Mouse (Mus musculus) layer of hippocampus, adult 2 months (tissue): ENCODE results near the gene Lrriq4. TPM values are rescaled to one million over a fixed set of nuclear protein-coding genes. Genes with fewer than 3 reads are reported as not detected.

ENCODE experiments used
- DNase-seq, 2 experiments: peaks; one replicate each; pipeline ENCODE4 v3.0.0; 2022; ENCODE audit warnings: low spot score in 2 of 2
- H3K27ac ChIP-seq: fragments of 200-600 bp; 2 replicates; pipeline ENCODE4 v1.8.1; 2022
- H3K4me3 ChIP-seq: fragments of 200-600 bp; 2 replicates; pipeline ENCODE4 v1.8.1; 2022; ENCODE audit warnings: mild to moderate bottlenecking
- CTCF ChIP-seq: fragments of 200-600 bp; conservative IDR thresholded peaks from 2 replicates; pipeline ENCODE4 v1.8.1; 2022; ENCODE audit warnings: antibody characterized with exemption, mild to moderate bottlenecking, moderate library complexity
- total RNA-seq, 2 experiments: library from RNA; stranded (reverse); gene quantifications; 2 replicates each; pipeline ENCODE4 v1.2.3; 2021

The Lrriq4 gene
- total RNA-seq, 2 experiments from 2014 or later: not detected

DNA sequence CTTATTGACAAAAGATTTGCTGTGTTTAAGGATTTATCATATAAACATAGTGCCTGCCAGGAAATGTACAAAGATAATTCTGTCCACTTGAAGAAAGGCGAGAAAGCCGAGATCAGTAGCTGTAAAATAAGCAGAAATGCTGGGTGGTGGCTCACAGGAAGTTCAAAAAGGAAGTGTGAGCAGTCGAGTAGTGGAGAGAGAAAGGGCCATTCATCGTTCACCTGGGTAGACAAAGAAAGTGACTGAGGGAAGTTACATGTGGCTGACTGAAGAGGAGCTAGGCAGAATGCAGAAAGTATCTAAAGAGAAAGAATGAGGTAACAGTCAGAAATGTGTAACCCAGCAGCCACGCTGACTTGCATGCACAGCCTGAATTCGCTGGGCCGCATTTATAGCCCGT is 24.2 kb upstream of the Lrriq4 start:
- no peak for DNase-seq
- TF ChIP-seq CTCF: no peak
- no peak overlapping the region for H3K4me3 ChIP-seq
- H3K27ac ChIP-seq: no peak overlapping the region

DNA sequence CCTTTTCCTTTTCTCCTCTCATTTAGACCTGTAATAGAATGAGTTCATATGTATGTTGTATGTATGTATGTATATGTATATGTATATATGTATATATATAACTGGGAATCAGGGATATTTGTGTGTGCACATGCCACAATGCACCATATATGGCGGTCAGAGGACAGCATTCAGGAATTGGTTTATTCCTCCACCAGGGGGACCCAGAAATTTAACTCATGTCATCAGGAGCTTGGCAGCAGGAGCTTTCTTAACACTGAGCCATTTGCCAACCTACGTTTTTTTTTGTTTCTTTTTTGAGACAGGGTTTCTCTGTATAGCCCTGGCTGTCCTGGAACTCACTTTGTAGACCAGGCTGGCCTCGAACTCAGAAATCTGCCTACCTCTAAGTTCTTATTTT is 10.6 kb upstream of the Lrriq4 start:
- Histone ChIP-seq H3K4me3 (no peak overlapping the region), H3K27ac (no peak overlapping the region)
- TF ChIP-seq CTCF: peak; percentile 12; the same call in 1 of the 2 replicates
- DNase-seq: no peak

DNA sequence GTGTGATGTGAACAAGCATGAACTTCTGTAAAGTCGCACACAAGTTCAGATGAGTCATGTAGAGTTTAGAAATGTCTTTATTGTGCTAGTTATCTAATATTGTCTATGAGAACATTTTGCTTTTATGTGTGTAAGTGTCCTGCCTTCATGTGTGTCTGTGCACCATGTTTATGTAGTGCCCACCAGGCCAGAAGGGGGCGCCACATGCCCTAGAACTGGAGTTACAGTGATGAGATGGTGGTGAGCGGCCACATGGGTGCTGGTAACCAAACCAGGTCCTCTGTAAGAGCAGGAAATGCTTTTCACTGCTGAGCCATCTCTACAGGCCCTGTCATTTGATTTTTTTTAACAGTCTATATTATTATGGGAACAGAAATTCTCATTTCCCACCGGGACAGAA is 8.7 kb upstream of the Lrriq4 start:
- no peak overlapping the region for H3K4me3 ChIP-seq
- no peak for DNase-seq

DNA sequence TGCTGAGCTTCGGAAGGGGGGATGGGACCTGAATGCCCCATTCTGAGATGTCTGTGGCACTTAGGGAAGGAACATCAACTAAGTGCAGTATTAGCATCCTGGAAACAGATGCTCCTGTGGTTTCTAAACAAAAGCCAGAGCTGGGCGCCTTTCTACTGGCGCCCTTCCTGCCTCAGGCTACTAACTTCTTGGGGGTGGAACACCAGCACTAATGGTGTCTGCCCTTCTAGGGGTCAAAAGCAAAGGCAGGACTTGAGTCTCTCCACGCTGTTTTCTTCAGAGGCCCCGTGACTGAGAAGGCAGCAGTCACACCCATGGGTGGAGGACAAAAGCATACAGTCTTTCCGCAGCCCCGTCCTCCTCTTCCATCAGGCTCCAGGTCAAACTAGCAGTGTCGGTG is 2.5 kb downstream of the Lrriq4 start:
- Histone ChIP-seq H3K4me3 (no peak overlapping the region), H3K27ac (no peak overlapping the region)
- DNase-seq: no peak
- no peak for TF ChIP-seq CTCF

More for the DNA sequence above, 8.7 kb upstream of the Lrriq4 start:
- TF ChIP-seq CTCF: no peak; the same call in 1 of the 2 replicates
- H3K27ac ChIP-seq: no peak overlapping the region

DNA sequence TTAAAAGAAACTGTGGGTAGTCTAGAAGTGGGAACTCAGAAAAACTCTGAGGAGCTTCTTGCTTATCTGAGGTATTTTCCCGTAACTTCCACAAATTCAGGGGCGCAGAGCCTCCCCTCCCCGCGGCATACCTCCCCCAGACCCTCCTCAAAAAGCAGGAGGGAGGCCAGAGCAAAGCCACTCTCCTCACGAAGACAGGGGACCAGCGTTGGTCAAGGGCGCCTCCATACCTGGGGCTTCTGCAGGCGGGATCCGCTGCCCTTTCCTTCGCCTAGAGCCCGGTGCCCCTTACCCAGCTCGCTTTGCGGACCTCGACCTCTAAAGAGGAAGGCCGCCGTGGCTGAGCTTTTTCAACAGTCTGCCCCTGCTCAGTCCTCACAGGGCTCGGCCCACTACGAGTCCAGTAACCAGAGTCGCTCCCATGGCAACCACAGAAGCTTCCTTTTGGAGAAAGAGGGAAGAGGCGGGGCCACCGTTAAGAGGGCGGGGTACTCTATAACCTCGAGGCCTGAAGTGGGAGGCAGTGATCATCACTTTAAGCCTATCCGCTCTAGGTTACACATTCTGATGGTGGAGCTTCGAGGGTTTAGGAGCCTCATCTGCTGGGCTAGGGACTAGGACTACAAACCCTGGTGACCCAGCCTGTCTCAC is 3.3 kb downstream of the Lrriq4 start, which contains the start of gene Lrrc34:
TSS of gene Lrrc34 (minus strand) at position 430 of the 651 bp plus-strand sequence.
- H3K27ac ChIP-seq: no peak within 1 kb of the TSS
- DNase-seq: no peak
- no peak for TF ChIP-seq CTCF
- H3K4me3 ChIP-seq: no peak within 1 kb of the TSS; the same call in 1 of the 2 replicates

DNA sequence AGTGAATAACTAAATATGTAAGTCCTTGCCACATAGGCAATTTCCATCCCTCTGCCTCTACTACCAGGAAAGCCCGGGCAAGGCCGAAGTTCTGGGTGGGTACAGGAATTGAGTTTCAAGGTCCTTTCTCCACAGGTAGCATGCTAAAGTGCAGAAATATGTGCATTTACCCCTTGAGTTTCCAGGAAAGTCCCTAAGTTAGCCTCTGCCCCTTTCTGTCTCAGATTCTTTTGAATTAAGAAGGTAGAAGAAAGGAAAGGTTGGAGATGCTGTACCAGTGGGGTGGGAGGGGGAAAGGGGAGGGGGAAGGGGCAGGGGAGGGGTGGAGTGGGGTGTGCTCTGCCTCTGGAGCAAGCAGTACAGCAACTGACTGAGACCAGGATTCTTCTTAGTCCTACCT is 4.2 kb downstream of the Lrriq4 start:
- H3K27ac ChIP-seq: no peak overlapping the region
- H3K4me3 ChIP-seq: no peak overlapping the region
- DNase-seq: no peak
- no peak for TF ChIP-seq CTCF

DNA sequence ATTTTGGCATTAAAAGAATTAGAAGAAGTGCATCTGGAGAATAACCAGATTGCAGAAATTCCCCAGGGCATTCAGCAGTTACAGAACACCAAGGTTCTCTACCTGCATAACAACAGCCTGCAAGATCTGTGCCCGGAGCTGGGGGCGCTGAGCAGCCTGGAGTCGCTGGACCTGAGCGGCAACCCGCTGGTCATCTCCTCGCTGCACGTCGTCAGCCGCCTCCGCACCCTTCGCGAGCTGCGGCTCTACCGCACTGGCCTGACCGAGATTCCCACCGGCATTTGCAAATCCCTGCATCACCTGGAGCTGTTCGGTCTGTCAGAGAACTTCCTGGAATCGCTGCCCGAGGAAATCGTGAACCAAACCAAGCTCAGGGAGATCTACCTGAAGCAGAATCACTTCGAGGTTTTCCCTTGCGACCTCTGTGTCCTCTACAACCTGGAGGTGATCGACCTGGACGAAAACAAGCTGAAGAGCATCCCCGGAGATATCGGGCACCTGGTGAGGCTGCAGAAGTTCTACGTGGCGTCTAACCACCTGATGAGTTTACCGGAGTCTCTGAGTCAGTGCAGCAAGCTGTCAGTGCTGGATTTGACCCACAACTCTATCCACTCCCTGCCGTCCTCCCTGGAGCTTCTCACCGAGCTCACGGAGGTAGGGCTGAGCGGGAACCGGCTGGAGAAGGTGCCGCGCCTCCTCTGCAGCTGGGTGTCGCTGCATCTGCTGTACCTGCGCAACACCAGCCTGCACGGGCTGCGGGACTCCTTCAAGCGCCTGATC is 5.9 kb downstream of the Lrriq4 start:
- no peak for DNase-seq
- no peak overlapping the region for H3K27ac ChIP-seq
- peak overlapping the region; percentile 37 for H3K4me3 ChIP-seq
- peak; percentile 21; the same call in 1 of the 2 replicates for TF ChIP-seq CTCF

DNA sequence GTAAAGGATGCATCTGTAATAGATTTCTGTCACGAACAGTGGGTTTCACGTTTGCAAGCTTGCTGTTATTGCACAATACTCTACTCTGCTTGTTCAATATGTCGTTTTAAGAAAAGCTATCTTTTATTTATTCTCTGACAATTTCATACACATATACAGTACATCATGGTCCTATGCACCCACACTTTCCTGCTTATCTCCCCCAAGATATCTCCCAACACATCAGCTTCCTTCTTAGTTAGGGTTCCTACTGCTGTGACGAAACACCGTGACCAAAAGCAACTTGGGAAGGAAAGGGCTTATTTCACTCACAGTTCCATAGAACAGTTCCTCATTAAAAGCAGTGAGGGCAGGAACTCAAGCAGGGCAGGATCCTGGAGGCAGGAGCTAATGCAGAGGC is 11.6 kb downstream of the Lrriq4 start:
- Histone ChIP-seq H3K4me3 (no peak overlapping the region), H3K27ac (no peak overlapping the region)
- TF ChIP-seq CTCF: no peak
- DNase-seq: no peak

DNA sequence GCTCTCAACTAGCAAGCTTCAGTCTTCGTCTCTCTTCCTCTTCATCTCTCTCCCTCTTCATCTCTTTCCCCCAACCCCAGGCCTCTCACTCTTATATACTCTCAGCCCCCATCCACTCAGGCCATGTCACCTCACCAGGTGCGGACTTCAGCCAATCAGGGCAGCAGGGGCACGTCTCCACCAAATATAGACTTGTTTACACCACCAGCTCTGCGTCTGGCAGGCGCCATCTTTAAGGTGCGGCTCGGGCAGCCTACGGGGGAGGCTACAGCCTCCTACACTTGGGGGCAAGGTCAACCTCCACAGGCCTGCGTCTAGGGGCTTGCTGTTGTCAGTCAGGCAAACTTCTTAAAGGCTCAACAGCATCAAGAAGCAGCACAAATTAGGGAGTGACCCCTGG is 14.2 kb downstream of the Lrriq4 start:
- H3K27ac ChIP-seq: no peak overlapping the region
- no peak for DNase-seq
- no peak for TF ChIP-seq CTCF
- no peak overlapping the region for H3K4me3 ChIP-seq

DNA sequence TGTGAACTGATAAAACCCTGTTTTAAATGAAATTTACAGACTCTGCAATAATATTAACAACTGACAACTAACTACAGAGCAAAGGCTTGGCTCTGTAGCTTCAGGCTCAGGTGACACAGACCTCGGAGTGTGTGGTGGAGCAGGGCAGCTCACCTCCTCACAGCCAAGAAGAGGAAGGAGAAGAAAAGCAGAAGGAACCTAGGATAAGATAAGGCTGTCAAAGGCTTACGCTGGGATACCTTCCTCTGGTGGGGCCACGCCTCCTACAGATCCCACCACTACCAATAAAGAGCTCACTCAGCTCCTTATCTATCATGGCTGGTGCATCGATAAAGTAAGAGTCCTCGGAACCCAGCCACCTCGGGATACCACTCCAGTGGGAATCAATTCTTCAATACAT is 38.9 kb downstream of the Lrriq4 start:
- DNase-seq: no peak
- TF ChIP-seq CTCF: no peak
- no peak overlapping the region for H3K4me3 ChIP-seq
- no peak overlapping the region for H3K27ac ChIP-seq

DNA sequence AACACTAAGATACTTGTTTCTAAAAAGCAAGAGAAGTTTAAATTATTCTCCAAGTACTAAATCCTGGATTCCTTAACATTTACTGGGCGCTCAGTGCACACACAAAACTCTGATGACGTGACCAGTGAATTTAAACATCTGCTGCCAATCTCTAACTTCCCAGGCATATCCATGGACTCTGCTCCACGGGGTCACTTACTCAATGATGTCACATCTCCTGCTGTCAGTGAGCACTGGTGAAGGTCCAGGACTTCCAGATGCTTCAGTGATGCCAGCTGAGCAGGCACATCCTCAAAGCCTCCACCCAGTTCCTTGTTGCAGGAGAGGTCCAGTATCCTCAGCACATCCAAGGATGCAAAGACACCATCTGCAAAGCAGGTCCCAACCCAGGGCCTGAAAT is 42.9 kb downstream of the Lrriq4 start:
- no peak overlapping the region for H3K27ac ChIP-seq
- no peak for TF ChIP-seq CTCF
- no peak overlapping the region for H3K4me3 ChIP-seq
- DNase-seq: no peak

DNA sequence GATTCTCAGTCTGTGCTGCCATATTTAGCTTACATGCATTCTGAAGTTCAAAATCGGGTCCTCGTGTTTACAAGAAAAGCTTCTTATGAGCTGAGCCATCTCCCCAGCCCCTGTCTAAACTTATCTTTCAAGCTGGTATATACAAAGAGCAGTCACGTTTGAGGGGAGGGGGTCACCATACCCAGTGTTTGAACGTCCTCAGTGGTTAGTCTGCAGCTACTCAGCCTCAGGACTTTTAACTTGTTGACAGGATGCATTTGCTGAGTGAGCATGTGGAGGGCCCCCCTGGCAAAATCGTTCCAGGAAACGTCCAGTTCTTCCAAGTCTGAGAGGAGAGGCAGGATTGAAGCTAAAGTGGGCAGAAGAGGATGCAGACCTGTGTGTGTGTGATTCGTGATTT is 46.7 kb downstream of the Lrriq4 start:
- no peak for TF ChIP-seq CTCF
- no peak overlapping the region for H3K27ac ChIP-seq
- H3K4me3 ChIP-seq: no peak overlapping the region
- no peak for DNase-seq

DNA sequence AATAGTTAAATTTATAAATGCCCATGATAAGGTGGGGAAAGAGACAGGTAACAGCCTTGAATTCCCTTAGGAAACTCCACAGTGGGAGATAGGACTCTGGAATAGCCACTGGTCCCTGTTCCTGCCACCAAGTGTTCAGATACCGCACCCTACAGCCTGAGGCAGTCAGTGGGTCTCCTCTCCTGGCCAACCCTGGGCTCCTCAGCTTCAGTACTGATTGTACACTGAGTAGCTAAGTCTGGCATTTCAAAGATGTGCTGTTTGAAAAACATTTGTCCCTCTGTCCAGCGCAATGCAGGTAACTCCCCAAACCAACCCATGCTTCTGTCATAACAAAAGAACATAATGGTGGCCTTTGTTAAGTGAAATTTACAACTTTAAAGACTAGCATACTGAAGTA is 51.4 kb downstream of the Lrriq4 start:
- no peak for TF ChIP-seq CTCF
- DNase-seq: no peak
- Histone ChIP-seq H3K27ac (no peak overlapping the region), H3K4me3 (no peak overlapping the region)

DNA sequence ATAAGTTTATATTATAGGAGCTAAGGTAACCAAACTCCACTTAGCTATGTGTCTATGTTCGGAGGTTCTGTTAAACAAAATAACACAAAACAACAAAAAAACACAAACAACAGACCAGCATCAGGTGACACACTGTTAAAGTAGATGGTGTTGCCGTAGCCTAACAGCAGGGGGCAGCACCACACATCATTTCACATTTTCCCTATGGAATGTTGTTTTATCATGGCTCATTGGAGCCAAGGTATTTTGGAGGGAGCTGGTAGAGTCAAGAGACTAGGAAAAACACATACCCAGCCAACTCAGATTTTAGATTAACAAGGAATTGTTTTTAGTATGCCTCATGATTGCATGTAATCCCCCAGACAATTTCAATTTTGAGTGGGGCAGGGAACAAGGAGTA is 52.0 kb downstream of the Lrriq4 start:
- no peak overlapping the region for H3K4me3 ChIP-seq
- H3K27ac ChIP-seq: no peak overlapping the region
- TF ChIP-seq CTCF: peak; percentile 92
- peak; percentile 10 to 66 for DNase-seq
